Mouse (Mus musculus): ENCODE results near the gene Fam181b. TPM values are rescaled to one million over a fixed set of nuclear protein-coding genes. Genes with fewer than 3 reads are reported as not detected.

The Fam181b gene
- 53.0 and 56.4 TPM in 2 replicates for polyA plus RNA-seq (2014; fragmentation: Nextera tagmentation; extraction: Ambion mirVana)

DNA sequence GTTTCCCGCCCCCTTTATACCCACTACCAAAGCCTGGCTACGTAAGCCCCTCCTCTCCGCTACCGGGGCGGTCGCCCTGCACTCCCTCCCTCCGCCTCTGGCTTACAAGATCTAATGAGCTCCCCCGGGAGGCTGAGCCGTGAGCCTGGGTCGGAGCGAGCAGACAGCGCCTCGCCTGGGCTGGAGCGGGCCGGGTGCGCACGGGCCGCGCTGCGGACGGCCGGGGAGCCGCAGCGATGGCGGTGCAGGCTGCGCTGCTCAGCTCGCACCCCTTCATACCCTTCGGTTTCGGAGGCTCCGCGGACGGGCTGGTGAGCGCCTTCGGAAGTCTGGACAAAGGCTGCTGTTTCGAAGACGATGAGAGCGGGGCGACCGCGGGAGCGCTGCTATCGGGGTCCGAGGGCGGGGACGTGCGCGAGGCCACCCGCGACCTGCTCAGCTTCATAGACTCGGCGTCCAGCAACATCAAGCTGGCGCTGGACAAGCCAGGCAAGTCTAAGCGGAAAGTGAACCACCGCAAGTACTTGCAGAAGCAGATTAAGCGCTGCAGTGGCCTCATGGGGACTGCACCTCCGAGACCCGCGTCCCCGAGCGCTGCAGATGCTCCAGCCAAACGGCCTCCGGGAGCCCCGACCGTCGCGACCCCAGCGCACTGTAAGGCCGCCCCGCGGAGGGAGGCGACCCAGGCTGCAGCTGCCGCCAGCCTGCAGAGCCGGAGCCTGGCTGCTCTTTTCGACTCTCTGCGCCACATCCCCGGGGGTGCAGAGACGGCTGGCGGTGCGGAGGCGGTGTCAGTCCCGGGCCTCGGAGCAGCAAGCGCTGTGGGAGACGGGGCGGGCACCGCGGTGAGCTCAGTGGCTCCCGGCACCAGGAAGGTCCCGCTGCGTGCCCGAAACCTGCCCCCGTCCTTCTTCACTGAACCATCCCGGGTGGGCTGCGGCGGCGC, at the start of gene Fam181b:
Gene Fam181b, plus strand, starts transcription at position 81 of the 946 bp plus-strand sequence.
- Histone ChIP-seq H3K4me1 (replicated peaks; ENCODE audit: control insufficient read depth, insufficient read depth, low read length) (peaks cover 32% of the 10 kb centered on the region), H3K4me2 (replicated peaks) (peak within 1 kb of the TSS; percentile 58), H3K27me3 (ENCODE audit: control insufficient read depth, insufficient read depth, low read length) (no peaks in the 10 kb centered on the region), H3K36me3 (replicated peaks; ENCODE audit: control insufficient read depth, insufficient read depth) (no peaks in the 10 kb centered on the region), H3K27ac (peak within 1 kb of the TSS; percentile 80), H3K9me3 (ENCODE audit: control insufficient read depth, low read length) (no peaks in the 10 kb centered on the region), H3K9ac (peak within 1 kb of the TSS; percentile 84), H3K4me3 (replicated peaks; ENCODE audit: low read length) (peak within 1 kb of the TSS; percentile 86)
- under 1% methylated on average over 90 of the region's 96 CpGs for WGBS
- peak; percentile 96 for ATAC-seq (ENCODE audit: low FRiP score)
- peak; percentile 89 for DNase-seq (ENCODE audit: low spot score)

DNA sequence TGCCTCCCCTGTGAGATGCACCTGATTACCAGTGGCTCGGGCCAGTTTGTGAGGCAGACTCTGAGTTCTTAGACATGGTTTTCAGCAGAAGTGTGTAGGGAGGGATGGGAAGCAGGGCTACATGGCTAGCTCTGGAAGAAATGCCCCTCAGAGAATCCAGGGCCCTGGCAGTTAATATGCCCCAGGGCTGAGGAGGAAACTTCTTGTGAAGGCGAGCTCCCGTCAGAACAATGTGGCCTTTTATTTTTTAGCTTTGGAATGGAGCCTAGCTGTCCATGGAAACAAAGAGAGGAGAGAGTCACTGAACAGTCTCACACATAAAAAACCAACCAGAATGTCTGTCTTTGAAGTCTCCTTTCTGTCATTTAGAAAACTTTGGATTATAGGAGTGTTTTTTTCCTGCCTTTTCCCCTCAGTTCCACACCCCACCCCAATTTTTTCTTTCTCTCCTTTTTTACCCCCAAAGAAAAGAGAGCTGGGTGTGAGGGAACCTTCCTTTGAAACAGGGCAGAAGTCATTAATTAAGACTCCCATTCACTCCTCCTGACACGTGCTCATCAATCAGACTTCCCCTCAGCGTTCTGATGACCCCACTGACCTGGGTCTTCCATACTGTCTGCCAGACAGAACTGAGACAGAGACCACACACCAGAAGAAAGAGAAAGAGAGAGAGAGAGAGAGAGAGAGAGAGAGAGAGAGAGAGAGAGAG, 41.7 kb upstream of the Fam181b start:
- Histone ChIP-seq H3K27me3 (ENCODE audit: control insufficient read depth, insufficient read depth, low read length) (no peaks in the 10 kb centered on the region), H3K4me2 (replicated peaks) (no peak overlapping the region), H3K9ac (no peak overlapping the region), H3K36me3 (replicated peaks; ENCODE audit: control insufficient read depth, insufficient read depth) (no peaks in the 10 kb centered on the region), H3K27ac (peak overlapping the region; percentile 38; the same call in 1 of the 2 replicates), H3K4me1 (replicated peaks; ENCODE audit: control insufficient read depth, insufficient read depth, low read length) (no peaks in the 10 kb centered on the region), H3K9me3 (ENCODE audit: control insufficient read depth, low read length) (no peaks in the 10 kb centered on the region), H3K4me3 (replicated peaks; ENCODE audit: low read length) (no peak overlapping the region)
- peak; percentile 88 for ATAC-seq (ENCODE audit: low FRiP score)
- 7% methylated on average over 5 of the region's 5 CpGs for WGBS
- peak; percentile 57 for DNase-seq (ENCODE audit: low spot score)

DNA sequence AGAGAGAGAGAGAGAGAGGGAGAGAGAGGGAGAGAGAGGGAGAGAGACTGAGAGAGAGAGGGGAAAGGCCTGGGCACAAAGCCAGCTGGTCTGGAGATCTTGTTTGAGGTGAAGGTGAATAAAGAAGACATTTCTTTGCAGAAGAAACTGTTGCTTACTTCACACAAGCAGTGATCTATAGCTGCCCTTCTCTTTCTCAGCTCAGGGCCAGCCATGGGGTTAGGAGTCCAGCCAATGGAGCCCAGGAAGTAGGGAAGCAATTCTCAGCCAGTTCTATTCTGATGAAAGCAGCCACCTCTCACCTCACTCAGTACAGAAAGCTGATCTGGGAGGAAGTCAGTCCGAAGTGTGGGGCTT, 41.2 kb upstream of the Fam181b start:
- no peaks in the 10 kb centered on the region for H3K36me3 ChIP-seq (replicated peaks; ENCODE audit: control insufficient read depth, insufficient read depth)
- H3K4me2 ChIP-seq (replicated peaks), result no peak overlapping the region
- peak overlapping the region; percentile 38 for H3K27ac ChIP-seq
- H3K4me1 ChIP-seq (replicated peaks; ENCODE audit: control insufficient read depth, insufficient read depth, low read length), result no peaks in the 10 kb centered on the region
- H3K9ac ChIP-seq, result no peak overlapping the region
- no peak overlapping the region for H3K4me3 ChIP-seq (replicated peaks; ENCODE audit: low read length)
- DNase-seq (ENCODE audit: low spot score) (no peak), ATAC-seq (ENCODE audit: low FRiP score) (peak; percentile 58; the same call in 1 of the 2 replicates)
- no peaks in the 10 kb centered on the region for H3K9me3 ChIP-seq (ENCODE audit: control insufficient read depth, low read length)
- WGBS, result 17% methylated on average over 1 of the region's 1 CpGs
- no peaks in the 10 kb centered on the region for H3K27me3 ChIP-seq (ENCODE audit: control insufficient read depth, insufficient read depth, low read length)

DNA sequence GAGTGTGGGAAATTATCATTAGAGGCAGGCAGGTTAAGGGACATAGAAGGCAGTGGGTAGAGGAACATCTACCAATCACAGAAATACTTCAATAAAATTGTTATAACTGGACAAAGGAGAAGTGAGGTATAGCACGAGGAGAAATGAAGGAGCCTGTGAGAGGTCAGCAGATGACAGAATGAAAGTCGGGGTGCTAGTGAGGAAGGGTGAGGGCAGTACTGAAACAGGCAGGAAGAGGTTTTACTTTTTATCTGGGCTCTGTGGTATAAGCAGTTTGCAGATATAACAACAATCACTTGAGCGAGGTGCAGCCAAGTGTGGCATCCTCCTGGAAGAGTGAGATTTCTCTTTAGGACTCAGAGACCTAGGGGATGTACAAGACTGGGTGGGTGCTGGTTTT, 40.1 kb upstream of the Fam181b start:
- Histone ChIP-seq H3K27me3 (ENCODE audit: control insufficient read depth, insufficient read depth, low read length) (no peaks in the 10 kb centered on the region), H3K27ac (no peak overlapping the region), H3K36me3 (replicated peaks; ENCODE audit: control insufficient read depth, insufficient read depth) (no peaks in the 10 kb centered on the region), H3K4me3 (replicated peaks; ENCODE audit: low read length) (no peak overlapping the region), H3K9me3 (ENCODE audit: control insufficient read depth, low read length) (no peaks in the 10 kb centered on the region), H3K4me1 (replicated peaks; ENCODE audit: control insufficient read depth, insufficient read depth, low read length) (no peaks in the 10 kb centered on the region), H3K4me2 (replicated peaks) (no peak overlapping the region), H3K9ac (no peak overlapping the region)
- 85% methylated on average over 3 of the region's 3 CpGs for WGBS
- ATAC-seq (ENCODE audit: low FRiP score) (no peak), DNase-seq (ENCODE audit: low spot score) (no peak)

DNA sequence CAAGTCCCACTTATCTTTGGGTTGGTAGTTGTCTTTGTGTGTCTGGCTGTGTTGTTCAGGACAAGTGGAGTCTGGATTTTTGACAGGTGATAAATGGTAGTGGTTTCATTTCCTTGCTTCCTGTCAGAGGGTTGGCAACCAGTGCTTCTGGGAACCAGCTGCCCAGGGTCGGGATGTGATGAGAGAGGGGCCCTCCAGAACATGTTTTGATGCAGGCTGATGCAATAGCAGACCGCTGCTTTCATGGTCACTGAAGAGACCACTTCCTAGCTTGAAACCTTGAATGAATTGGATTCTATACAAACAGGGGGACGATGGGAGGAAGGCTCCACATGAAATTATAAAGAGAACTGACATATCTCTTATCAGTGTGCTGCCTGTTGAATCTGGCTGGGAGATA, 35.3 kb upstream of the Fam181b start:
- ATAC-seq (ENCODE audit: low FRiP score), result peak; percentile 31; the same call in 1 of the 2 replicates
- Histone ChIP-seq H3K27me3 (ENCODE audit: control insufficient read depth, insufficient read depth, low read length) (no peaks in the 10 kb centered on the region), H3K4me3 (replicated peaks; ENCODE audit: low read length) (no peak overlapping the region), H3K36me3 (replicated peaks; ENCODE audit: control insufficient read depth, insufficient read depth) (no peaks in the 10 kb centered on the region), H3K27ac (no peak overlapping the region), H3K9ac (no peak overlapping the region), H3K4me1 (replicated peaks; ENCODE audit: control insufficient read depth, insufficient read depth, low read length) (no peaks in the 10 kb centered on the region), H3K4me2 (replicated peaks) (no peak overlapping the region), H3K9me3 (ENCODE audit: control insufficient read depth, low read length) (no peaks in the 10 kb centered on the region)
- WGBS, result 47% methylated on average over 3 of the region's 3 CpGs
- DNase-seq (ENCODE audit: low spot score), result no peak

DNA sequence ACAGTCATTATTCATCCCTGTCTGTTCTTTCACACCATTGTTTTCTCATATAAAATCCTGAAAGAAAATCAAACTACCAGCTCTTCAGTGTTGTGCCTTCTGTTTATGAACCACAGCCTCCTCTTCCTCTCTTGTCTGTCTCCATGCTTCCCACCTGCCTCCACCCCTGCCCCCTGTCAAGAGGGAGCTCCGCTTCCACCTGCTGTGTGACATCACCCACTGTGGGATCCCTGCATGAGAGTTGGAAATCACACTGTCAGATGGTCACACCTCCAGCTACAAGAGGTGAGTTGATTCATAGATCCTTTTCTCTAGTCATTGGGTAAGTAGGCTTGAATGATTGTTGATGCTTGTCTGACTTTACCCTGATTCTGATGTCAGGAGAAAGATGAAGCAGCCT, 34.9 kb upstream of the Fam181b start:
- Histone ChIP-seq H3K4me2 (replicated peaks) (no peak overlapping the region), H3K4me1 (replicated peaks; ENCODE audit: control insufficient read depth, insufficient read depth, low read length) (no peaks in the 10 kb centered on the region), H3K36me3 (replicated peaks; ENCODE audit: control insufficient read depth, insufficient read depth) (no peaks in the 10 kb centered on the region), H3K27ac (no peak overlapping the region), H3K9ac (no peak overlapping the region), H3K9me3 (ENCODE audit: control insufficient read depth, low read length) (no peaks in the 10 kb centered on the region), H3K27me3 (ENCODE audit: control insufficient read depth, insufficient read depth, low read length) (no peaks in the 10 kb centered on the region), H3K4me3 (replicated peaks; ENCODE audit: low read length) (no peak overlapping the region)
- DNase-seq (ENCODE audit: low spot score) (no peak), ATAC-seq (ENCODE audit: low FRiP score) (peak; percentile 51; the same call in 1 of the 2 replicates)
- 69% methylated on average over 1 of the region's 1 CpGs for WGBS

DNA sequence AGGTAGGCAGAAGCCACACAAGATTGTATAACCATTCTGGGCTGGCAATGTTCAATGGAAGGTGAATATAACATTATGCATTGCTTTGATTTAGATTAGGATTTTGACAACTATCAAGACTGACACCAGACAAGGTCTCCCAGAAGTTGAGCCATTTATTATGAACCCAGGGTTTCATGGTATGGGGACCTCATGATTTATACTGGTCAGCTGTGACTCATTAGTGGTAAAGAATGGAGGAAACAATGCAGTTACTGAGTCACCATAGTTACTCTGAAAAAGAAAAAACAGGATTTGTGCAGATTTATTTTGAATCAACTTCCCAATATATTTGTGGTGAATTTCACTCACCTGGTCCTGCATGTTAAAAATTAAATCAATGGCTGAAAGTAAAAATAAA, 18.8 kb upstream of the Fam181b start:
- Histone ChIP-seq H3K36me3 (replicated peaks; ENCODE audit: control insufficient read depth, insufficient read depth) (no peaks in the 10 kb centered on the region), H3K4me1 (replicated peaks; ENCODE audit: control insufficient read depth, insufficient read depth, low read length) (peaks cover 20% of the 10 kb centered on the region), H3K27ac (peak overlapping the region; percentile 74; the same call in 1 of the 2 replicates), H3K27me3 (ENCODE audit: control insufficient read depth, insufficient read depth, low read length) (no peaks in the 10 kb centered on the region), H3K4me2 (replicated peaks) (no peak overlapping the region), H3K9me3 (ENCODE audit: control insufficient read depth, low read length) (no peaks in the 10 kb centered on the region), H3K9ac (no peak overlapping the region), H3K4me3 (replicated peaks; ENCODE audit: low read length) (no peak overlapping the region)
- ATAC-seq (ENCODE audit: low FRiP score) (no peak), DNase-seq (ENCODE audit: low spot score) (no peak)

DNA sequence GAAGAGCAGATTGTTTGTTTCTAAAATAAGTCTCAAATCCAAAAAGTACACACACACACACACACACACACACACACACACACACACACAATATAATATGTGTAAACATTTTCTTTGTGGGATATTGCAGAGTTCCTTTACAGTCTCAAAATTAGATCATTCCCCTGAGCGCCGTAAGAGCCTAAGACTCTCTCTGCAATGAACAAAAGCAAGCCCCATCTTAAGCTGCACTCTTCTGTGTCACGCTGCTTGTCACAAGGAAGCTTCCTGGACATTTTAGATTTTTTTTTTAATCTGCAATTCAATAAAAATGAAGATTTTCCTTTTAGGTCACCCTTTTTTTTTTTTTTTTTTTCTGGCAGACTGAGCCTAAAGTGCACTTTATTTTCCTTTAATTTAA, 17.9 kb upstream of the Fam181b start:
- H3K27ac ChIP-seq, result peak overlapping the region; percentile 74
- peak overlapping the region; percentile 15; the same call in 1 of the 2 replicates for H3K4me2 ChIP-seq (replicated peaks)
- peaks cover 22% of the 10 kb centered on the region for H3K4me1 ChIP-seq (replicated peaks; ENCODE audit: control insufficient read depth, insufficient read depth, low read length)
- H3K36me3 ChIP-seq (replicated peaks; ENCODE audit: control insufficient read depth, insufficient read depth), result no peaks in the 10 kb centered on the region
- no peaks in the 10 kb centered on the region for H3K9me3 ChIP-seq (ENCODE audit: control insufficient read depth, low read length)
- DNase-seq (ENCODE audit: low spot score) (no peak), ATAC-seq (ENCODE audit: low FRiP score) (peak; percentile 72)
- WGBS, result 11% methylated on average over 3 of the region's 3 CpGs
- H3K9ac ChIP-seq, result no peak overlapping the region
- no peak overlapping the region for H3K4me3 ChIP-seq (replicated peaks; ENCODE audit: low read length)
- no peaks in the 10 kb centered on the region for H3K27me3 ChIP-seq (ENCODE audit: control insufficient read depth, insufficient read depth, low read length)

DNA sequence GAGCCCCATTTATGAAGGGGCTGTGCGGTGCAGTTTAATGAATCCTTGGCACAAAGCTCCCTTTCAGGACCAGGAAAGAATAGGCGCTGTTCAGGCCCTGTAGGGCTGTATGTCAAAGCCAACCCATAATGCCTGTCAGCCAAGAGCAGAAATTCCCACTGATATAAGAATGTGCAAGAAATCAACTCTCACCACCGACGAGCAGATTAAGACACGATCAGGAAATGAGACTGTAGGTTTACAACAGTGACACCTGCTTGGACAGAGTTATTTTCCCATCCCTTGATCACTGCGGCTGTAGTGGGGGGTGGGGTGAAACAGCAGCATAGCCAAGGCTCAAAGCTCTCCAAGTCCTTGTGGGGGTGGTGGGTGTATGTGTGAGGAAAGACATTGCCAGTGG, 17.5 kb upstream of the Fam181b start:
- no peaks in the 10 kb centered on the region for H3K36me3 ChIP-seq (replicated peaks; ENCODE audit: control insufficient read depth, insufficient read depth)
- H3K4me1 ChIP-seq (replicated peaks; ENCODE audit: control insufficient read depth, insufficient read depth, low read length), result peaks cover 26% of the 10 kb centered on the region
- no peak overlapping the region for H3K9ac ChIP-seq
- no peak overlapping the region for H3K4me3 ChIP-seq (replicated peaks; ENCODE audit: low read length)
- peak overlapping the region; percentile 15 for H3K4me2 ChIP-seq (replicated peaks)
- WGBS, result 9% methylated on average over 6 of the region's 6 CpGs
- H3K27me3 ChIP-seq (ENCODE audit: control insufficient read depth, insufficient read depth, low read length), result no peaks in the 10 kb centered on the region
- H3K9me3 ChIP-seq (ENCODE audit: control insufficient read depth, low read length), result no peaks in the 10 kb centered on the region
- H3K27ac ChIP-seq, result peak overlapping the region; percentile 74
- peak; percentile 65 for DNase-seq (ENCODE audit: low spot score)
- ATAC-seq (ENCODE audit: low FRiP score), result peak; percentile 93

Measured in hindbrain, embryonic 14.5 days (tissue).